Mouse (Mus musculus): ENCODE results near the gene Tchh.
"Not testable (repeated sequence)": the region's sequence is repeated elsewhere in the genome, so short reads cannot be mapped to it uniquely, and the experiment has no call there.

Gene Tchh

DNA sequence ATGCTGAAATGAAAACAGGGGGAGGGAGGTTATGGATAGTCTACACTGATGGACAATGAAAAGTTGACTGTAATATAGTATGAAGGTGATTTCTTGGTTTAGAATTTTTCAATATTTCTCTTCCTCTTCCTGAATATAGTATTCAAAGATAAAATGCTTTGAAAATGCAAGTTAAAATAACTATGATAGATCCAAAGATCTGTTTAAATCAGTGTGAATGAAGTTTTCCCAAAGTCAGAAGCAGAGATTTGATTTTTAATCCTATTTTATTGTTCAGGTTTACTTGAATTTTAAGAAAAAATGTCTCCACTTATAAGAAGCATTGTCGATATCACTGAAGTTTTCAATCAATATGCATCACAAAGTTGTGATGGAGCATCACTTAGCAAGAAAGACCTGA, at the start of gene Tchh:
Gene Tchh, plus strand, starts transcription at position 301 of the 400 bp plus-strand sequence.
- DNase-seq (ENCODE audit: low spot score), result no peak

- no peak for DNase-seq (ENCODE audit: low spot score)
Observed at GRCm38 (mm10) chr3:93393366-93393765, 48.8 kb upstream of the Tchh start, which contains the start of gene Rptn. TSS of gene Rptn (plus strand) at chr3:93393699.

GRCm38 (mm10) chr3:93403936-93404335, 38.2 kb upstream of the Tchh start:
- DNase-seq (ENCODE audit: low spot score), result no peak

DNA sequence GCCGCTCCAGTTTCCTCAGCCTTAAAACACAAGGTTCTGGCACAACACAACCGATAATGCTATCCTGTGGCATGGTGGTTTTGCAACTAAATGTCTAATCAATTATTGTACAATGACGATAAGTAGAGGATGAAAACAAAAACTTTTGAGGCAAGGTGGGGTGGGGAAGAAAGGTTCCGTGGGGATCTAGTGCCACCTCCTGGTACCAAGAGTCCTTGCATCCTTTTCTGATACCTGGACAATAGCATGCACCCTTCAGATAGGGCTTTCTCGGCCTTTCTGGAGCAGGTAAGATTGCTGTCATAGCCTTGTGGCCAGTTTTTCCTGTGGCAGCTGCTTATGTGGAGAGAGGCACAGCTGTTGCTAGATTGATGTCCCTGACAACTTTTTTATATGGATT, 35.1 kb upstream of the Tchh start:
- DNase-seq (ENCODE audit: low spot score), result no peak

- DNase-seq (ENCODE audit: low spot score), result no peak
Observed at GRCm38 (mm10) chr3:93411905-93412304, 30.2 kb upstream of the Tchh start.

DNA sequence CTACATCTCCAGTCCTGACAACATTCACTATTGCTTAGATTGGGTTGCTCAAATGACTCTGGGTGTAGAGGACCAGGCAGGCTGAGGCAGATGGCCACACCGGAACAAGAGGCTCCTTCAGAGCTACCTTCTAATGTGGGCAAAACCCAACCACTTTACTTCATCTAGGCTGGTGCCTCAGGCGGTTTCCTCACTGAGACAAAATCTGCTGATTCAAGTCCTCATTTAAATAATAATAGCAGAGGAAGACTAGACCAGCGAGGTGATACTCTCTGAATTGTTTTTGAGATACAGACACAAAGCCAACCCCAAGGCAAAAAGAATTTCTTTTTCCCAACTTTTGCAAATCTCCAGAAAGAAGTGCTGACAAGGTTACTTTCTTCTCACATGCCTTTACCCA, 10.5 kb upstream of the Tchh start:
- DNase-seq (ENCODE audit: low spot score), result no peak

GRCm38 (mm10) chr3:93443501-93444101, 1.5 kb downstream of the Tchh start:
- DNase-seq (ENCODE audit: low spot score), result no peak

DNA sequence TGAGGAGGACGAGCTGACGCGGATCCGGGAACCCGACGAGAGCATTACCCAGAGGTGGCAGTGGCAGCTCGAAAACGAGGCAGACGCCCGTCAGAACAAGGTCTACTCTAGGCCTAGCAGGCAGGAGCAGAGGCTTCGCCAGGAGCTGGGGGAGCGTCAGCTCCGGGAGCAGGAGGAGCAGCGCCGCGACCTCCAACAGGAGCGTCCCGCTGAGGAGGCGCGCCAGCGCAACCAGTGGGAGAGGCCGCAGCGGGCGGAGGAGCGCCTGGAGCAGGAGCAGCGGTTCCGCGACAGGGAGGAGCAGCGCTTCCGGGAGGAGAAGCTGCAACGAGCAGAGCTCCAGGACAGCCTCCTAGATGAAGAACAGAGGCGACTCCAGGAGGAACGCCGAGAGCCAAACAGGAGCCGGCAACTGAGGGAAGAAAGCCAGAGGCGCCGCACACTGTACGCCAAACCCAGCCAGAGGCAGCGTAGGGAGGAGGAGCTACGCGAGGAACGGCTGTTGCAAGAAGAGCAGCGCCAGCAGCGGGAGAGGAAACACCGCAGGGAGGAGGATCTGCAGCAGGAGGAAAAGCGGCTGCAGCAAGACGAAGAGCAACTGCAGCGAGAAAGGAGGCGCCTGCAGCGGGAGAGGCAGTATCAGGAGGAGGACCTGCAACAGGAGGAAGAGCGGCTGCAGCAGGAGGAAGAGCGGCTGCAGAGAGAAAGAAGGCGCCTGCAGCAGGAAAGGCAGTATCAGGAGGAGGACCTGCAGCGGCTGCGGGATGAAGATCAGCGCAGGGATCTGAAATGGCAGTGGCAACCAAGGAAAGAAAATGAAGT, 2.4 kb downstream of the Tchh start:
- DNase-seq (ENCODE audit: low spot score), result no peak

DNA sequence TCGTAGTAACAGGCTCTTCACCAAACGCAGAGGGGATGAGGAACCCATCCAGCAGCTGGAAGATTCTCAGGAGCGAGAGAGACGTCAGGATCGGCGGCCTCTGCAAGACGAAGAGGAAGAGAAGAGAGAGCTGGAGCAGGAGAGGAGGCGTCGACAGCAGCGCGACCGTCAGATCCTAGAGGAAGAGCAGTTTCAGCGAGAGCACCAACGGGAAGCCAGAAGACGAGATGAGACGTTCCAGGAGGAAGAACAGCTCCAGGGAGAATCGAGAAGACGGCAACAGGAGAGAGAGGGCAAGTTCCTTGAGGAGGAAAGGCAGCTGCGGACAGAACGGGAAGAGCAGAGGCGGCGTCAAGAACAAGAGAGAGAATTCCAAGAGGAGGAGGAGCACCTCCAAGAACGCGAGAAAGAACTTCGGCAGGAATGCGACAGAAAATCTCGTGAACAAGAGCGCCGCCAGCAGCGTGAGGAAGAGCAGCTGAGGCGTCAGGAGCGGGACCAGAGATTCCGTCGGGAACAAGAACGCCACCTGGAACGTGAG, 3.1 kb downstream of the Tchh start:
- DNase-seq (ENCODE audit: low spot score), result no peak

GRCm38 (mm10) chr3:93446128-93446755, 4.1 kb downstream of the Tchh start:
- no peak for DNase-seq (ENCODE audit: low spot score)

GRCm38 (mm10) chr3:93446756-93447137, 4.6 kb downstream of the Tchh start:
- DNase-seq (ENCODE audit: low spot score), result not testable (repeated sequence)

- no peak for DNase-seq (ENCODE audit: low spot score)
Observed at GRCm38 (mm10) chr3:93447138-93447841, 5.2 kb downstream of the Tchh start.

DNA sequence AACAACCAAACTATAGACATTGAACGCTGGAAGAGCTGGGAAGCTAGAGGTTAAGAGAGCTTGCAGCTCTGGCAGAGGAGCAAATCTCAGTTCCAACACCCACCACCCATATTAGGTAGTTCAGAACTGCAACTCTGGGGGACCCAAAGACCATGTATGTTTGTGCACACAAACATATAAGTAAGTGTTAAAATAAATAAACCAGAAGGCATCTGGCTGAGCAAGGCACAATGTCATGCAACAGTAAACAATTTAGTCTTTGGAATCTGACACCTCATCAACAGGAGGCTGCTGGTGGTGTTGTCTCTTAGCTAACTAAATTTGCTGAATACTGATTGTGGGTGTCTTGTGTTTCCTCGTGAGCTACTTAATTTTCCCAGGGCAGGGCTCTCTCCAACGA, 24.4 kb downstream of the Tchh start:
- DNase-seq (ENCODE audit: low spot score), result no peak

DNA sequence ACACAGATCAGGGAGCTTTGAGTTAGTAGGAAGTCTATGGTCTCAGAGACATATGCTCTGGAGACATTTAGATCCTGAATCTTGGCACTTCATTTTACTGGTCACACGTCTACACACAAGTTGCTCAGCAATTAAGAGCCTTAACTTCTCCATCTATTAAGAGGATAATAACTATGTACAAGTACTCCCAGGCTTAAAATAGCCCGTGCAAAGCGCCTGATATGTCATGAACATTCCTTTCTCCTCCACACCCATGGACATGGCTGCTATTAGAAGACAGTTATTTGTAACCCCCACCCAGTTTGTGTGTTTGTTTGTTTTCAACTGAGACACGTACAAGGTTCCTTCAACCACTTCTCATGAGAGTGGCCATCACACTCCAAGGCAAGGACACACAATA, 25.0 kb downstream of the Tchh start:
- no peak for DNase-seq (ENCODE audit: low spot score)

DNA sequence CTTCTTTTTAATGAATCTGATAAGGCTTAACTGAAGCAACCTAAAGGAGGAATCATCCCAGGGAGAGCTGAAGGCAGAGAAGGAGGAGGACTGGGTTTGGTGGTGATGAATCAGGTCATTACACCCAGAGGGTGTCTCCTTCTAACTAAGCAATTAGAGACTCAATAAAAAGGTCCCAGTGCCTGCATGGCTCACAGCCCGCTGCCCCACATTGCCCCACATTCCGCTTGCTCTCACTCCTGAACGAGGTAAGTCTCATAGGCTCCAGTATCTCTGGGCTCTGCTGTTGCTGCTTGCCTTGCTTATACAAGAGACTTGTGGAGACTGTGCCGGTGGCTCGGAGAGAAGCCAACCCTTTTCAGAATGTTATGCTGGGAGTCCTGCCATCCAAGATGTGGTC, 26.4 kb downstream of the Tchh start, which contains the start of gene Tchhl1:
Gene Tchhl1, plus strand, starts transcription at position 194 of the 400 bp plus-strand sequence.
- DNase-seq (ENCODE audit: low spot score), result no peak

DNA sequence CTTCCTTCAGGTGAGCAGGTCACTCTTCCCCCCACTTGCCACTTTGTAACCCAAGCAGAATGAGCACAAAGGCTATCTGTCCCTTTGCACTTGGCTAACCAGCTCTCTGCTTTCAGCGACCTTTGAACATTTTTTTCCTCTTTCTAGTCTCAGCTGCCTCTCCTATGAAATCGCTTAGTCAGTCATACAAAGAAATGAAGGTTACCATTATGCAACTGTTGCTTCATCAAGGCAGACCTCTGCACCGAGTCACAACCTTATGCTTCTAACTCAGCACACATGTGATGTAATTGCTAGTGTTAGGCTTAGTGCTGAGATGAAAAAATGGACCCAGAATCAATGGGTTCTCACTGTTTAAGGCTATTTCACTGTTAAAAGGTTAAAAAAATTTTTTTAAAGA, 27.5 kb downstream of the Tchh start:
- DNase-seq (ENCODE audit: low spot score), result no peak

DNA sequence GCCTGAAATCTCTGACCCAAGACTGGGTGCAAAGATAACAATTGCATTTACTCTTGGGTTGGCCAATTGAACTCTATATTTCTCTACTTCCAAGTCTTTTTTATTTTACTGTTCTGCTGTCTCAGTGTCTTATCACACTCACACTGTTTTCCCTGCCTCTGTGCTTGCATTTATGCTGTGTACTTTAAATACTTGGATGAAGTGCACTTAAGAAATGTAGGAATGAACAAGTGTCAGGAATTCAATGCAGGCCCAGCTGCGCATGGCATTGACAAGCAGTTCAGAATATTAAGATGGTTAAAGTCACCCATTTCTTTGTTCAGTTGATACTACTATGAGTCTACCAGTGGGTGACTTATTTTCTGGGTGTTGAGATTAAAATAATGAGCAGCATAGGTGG, 37.9 kb downstream of the Tchh start:
- DNase-seq (ENCODE audit: low spot score), result no peak

- no peak for DNase-seq (ENCODE audit: low spot score)
Observed at GRCm38 (mm10) chr3:93481982-93482616, 40.0 kb downstream of the Tchh start.

GRCm38 (mm10) chr3:93485611-93486010, 43.5 kb downstream of the Tchh start:
- DNase-seq (ENCODE audit: low spot score), result no peak

DNA sequence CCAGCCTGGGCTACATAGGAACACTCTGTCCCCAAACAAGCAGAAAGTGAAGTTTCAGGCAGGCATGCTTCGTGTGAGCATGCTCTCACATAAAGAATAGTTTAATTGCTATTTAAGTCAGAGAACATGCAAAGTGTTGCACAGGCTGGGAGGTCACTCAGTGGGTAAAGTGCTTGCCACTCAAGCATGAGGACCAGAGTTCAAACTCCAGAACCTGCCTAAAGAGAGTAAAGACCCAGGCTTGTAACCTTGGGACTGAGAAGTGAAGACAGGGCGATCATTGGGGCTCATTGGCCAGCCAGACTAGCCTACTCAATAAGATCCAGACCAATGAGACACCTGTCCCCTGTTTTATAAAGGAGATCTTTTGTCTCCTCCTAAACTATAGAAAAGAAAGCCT, 46.4 kb downstream of the Tchh start:
- no peak for DNase-seq (ENCODE audit: low spot score)

DNA sequence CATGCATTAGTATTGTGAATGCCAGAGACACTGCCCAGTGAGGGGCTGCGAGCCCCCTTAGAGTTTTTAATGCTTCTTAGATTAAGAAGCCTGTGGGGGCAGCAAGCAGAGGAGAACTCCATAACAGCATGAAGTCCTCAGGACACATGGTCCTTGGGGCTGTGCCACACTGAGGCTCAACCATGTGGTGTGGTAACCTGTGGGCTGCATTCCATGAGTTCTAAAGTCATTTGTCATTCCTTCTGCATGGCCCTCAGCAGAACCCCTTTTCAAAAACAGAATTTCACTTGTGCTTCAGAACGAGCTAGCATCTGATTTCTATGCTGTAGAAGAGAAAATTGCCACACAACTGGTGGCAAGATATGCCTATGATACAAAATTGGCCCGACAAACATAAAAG, 50.0 kb downstream of the Tchh start:
- DNase-seq (ENCODE audit: low spot score), result no peak

DNA sequence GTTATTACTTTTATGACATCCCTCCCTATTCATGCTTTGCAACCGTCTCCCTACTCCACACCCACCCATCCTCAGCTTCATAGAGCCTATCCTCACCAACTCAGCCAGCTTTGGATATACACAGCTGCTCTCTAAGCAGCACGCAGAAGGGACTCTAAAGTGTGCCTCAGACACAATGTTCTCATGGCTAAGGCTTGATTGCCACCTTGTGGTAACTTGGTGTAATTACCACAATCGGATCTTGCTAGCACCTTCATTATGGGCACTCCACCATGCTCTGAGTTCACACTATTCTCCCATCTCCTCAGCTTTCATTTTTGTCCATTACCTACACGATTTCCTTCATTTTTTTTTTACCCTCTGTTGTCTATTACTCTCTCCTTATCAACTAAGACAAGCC, 51.9 kb downstream of the Tchh start:
- DNase-seq (ENCODE audit: low spot score), result peak; percentile 68

Data from layer of hippocampus, adult 9-10 months (tissue).